Mouse (Mus musculus) layer of hippocampus, adult 8-10 months (tissue): ENCODE results near the gene Cldn9. TPM values are rescaled to one million over a fixed set of nuclear protein-coding genes. Genes with fewer than 3 reads are reported as not detected.

ENCODE experiments used
- DNase-seq, 2 experiments: peaks; one replicate each; pipeline ENCODE4 v3.0.0; 2022; ENCODE audit warnings: low spot score in 2 of 2
- total RNA-seq, 4 experiments: library from RNA; stranded (reverse); gene quantifications; 2 replicates each; pipeline ENCODE4 v1.2.4; 2022

Gene Cldn9
- total RNA-seq, 4 experiments from 2014 or later = 0.68 TPM; not detected in 3

DNA sequence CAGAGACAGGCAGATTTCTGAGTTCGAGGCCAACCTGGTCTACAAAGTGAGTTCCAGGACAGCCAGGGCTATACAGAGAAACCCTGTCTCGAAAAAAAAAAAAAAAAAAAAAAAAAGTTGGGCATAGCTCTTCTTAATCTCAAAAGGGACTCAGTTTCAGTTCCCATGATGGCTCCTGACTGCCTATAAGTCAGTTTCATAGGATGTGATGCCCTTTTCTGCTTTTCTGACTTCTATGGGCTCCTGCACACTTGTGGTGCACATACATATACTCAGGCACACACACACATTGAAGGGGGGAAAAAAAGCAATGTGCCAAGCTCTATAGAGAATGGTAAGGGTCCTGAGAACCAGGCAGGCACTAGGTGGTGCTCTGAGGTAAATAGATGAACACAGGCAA is 30.5 kb downstream of the Cldn9 start:
- no peak for DNase-seq

- DNase-seq = no peak
Measured at GRCm38 (mm10) chr17:23651363-23651762, 32.5 kb downstream of the Cldn9 start.

DNA sequence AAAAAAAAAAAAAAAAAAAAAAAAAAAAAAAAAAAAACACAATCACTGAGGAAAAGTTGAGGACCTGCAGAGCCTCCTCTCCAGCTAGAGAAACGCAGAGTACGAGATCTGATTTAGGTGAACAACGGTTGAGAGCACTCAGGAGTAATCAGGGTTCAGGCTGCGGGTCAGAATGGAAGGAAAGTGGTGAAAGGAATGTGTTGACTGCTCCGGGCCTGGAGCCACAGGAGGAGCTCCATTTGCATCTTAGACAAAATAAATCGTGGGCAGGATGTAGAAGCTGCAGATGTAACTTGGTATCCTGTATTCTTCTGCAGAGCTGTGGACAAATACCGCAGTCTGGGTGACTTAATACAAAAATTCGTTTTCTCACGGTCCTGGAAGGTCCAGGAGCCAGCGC is 37.9 kb downstream of the Cldn9 start:
- no peak for DNase-seq

- no peak for DNase-seq
Measured at GRCm38 (mm10) chr17:23644613-23645495, 39.0 kb downstream of the Cldn9 start, which contains the start of gene Mmp25. Gene Mmp25 (minus strand): TSS chr17:23645277.

Other genes starting within 250 kb of the Cldn9 start
- gene Vmn2r117, start 204.3 kb downstream of the Cldn9 start, total RNA-seq = not detected
- 1 to 10 TPM; 6.2 to 8.4 (median 7.1) TPM for gene Zfp213, start 119.8 kb downstream of the Cldn9 start, total RNA-seq
- 10 to 100 TPM; 28.9 to 32.6 (median 31.6) TPM for gene Zfp13, start 84.5 kb downstream of the Cldn9 start, total RNA-seq
- gene Zscan10, start 83.2 kb downstream of the Cldn9 start, total RNA-seq = not detected
- under 1 TPM; 0.19 to 0.34 (median 0.26) TPM for gene Mmp25, start 38.7 kb downstream of the Cldn9 start, total RNA-seq
- gene Bicdl2, start 23.5 kb downstream of the Cldn9 start, total RNA-seq = not detected
- 100 to 1,000 TPM; 104 to 122 (median 108) TPM for gene Hcfc1r1, start 10.4 kb downstream of the Cldn9 start, total RNA-seq
- gene Thoc6, start 10.1 kb downstream of the Cldn9 start, total RNA-seq = 1 to 10 TPM; 7.0 to 8.6 (median 7.4) TPM
- 1 to 10 TPM; 6.4 to 9.8 (median 7.4) TPM for gene Tnfrsf12a, start 6.6 kb downstream of the Cldn9 start, total RNA-seq
- not detected for gene Cldn6, start 4.8 kb downstream of the Cldn9 start, total RNA-seq
- under 1 TPM; 0.16 to 0.81 (median 0.32) TPM for gene 1520401A03Rik, start 38.8 kb upstream of the Cldn9 start, total RNA-seq
- gene Pkmyt1, start 42.3 kb upstream of the Cldn9 start, total RNA-seq = 1 to 10 TPM; 4.3 to 5.2 (median 4.7) TPM
- gene Paqr4, start 56.8 kb upstream of the Cldn9 start, total RNA-seq = 10 to 100 TPM; 53.1 to 56.9 (median 53.6) TPM
- gene Kremen2, start 61.8 kb upstream of the Cldn9 start, total RNA-seq = 1 to 10 TPM in 1 of 4 experiments, under 1 TPM in 3; 0.51 to 1.3 (median 0.68) TPM
- 100 to 1,000 TPM; 324 to 395 (median 358) TPM for gene Flywch1, start 87.6 kb upstream of the Cldn9 start, total RNA-seq
- gene Flywch2, start 102.1 kb upstream of the Cldn9 start, total RNA-seq = 10 to 100 TPM in 2 of 4 experiments, 1 to 10 TPM in 2; 8.1 to 11.7 (median 10.1) TPM
- gene Srrm2, start 106.5 kb upstream of the Cldn9 start, total RNA-seq = 100 to 1,000 TPM; 503 to 777 (median 666) TPM
- 100 to 1,000 TPM; 314 to 381 (median 345) TPM for gene Elob, start 145.1 kb upstream of the Cldn9 start, total RNA-seq
- under 1 TPM in 1 of 4 experiments, not detected in 3; 0.38 TPM for gene Prss33, start 152.0 kb upstream of the Cldn9 start, total RNA-seq
- not detected for gene Prss32, start 159.8 kb upstream of the Cldn9 start, total RNA-seq
- gene Prss41, start 160.1 kb upstream of the Cldn9 start, total RNA-seq = 1 to 10 TPM; 1.8 to 2.3 (median 2.0) TPM
- gene Prss21, start 184.0 kb upstream of the Cldn9 start, total RNA-seq = not detected
- gene Dcpp1, start 196.8 kb upstream of the Cldn9 start, total RNA-seq = not detected
- not detected for gene Dcpp2, start 196.9 kb upstream of the Cldn9 start, total RNA-seq
- not detected for gene Dcpp3, start 233.4 kb upstream of the Cldn9 start, total RNA-seq